Mouse (Mus musculus) testis, adult 2 months (tissue): Measurements from ENCODE around the gene Thbs3. TPM values are rescaled to one million over a fixed set of nuclear protein-coding genes. Genes with fewer than 3 reads are reported as not detected.
"Not testable (repeated sequence)": the region's sequence is repeated elsewhere in the genome, so short reads cannot be mapped to it uniquely, and the experiment has no call there.

Experiments used
- H3K27ac ChIP-seq: fragments of 200-500 bp; 2 replicates; pipeline ENCODE4 v1.5.1; 2012; ENCODE audit warnings: low read depth, low read length; ENCODE audit not compliant: control insufficient read depth, insufficient read depth
- H3K27me3 ChIP-seq: fragments of 200-500 bp; 2 replicates; pipeline ENCODE4 v1.6.1; 2012; ENCODE audit warnings: mild to moderate bottlenecking, low read length, moderate library complexity; ENCODE audit not compliant: control insufficient read depth, insufficient read depth
- H3K36me3 ChIP-seq: fragments of 200-500 bp; 2 replicates; pipeline ENCODE4 v1.6.1; 2012; ENCODE audit warnings: mild to moderate bottlenecking, low read length; ENCODE audit not compliant: control insufficient read depth, insufficient read depth
- H3K4me1 ChIP-seq: fragments of 200-500 bp; 2 replicates; pipeline ENCODE4 v1.6.1; 2012; ENCODE audit warnings: low read length; ENCODE audit not compliant: control insufficient read depth, insufficient read depth
- H3K4me3 ChIP-seq: fragments of 200-500 bp; 2 replicates; pipeline ENCODE4 v1.5.1; 2012; ENCODE audit warnings: low read depth, mild to moderate bottlenecking, low read length, moderate library complexity, mixed read lengths; ENCODE audit not compliant: control insufficient read depth
- CTCF ChIP-seq: fragments of 200-500 bp; IDR thresholded peaks from 2 replicates; pipeline ENCODE4 v1.5.1; 2012; ENCODE audit warnings: low read depth, mild to moderate bottlenecking, inconsistent platforms, low read length, moderate library complexity; ENCODE audit not compliant: control insufficient read depth, insufficient read depth, insufficient replicate concordance
- POLR2A ChIP-seq: fragments of 200-500 bp; IDR thresholded peaks from 2 replicates; pipeline ENCODE4 v1.6.1; 2012; ENCODE audit warnings: low read depth, mild to moderate bottlenecking, inconsistent platforms, low read length, moderate library complexity; ENCODE audit not compliant: control insufficient read depth
- polyA plus RNA-seq: library from polyadenylated mRNA; depleted of rRNA; stranded (reverse); fragments of >200 nt; gene quantifications from 2 replicates; pipeline ENCODE4 v1.2.3, GENCODE M21; 2012

The Thbs3 gene
- polyA plus RNA-seq, 1 experiment: 73.2 TPM

DNA sequence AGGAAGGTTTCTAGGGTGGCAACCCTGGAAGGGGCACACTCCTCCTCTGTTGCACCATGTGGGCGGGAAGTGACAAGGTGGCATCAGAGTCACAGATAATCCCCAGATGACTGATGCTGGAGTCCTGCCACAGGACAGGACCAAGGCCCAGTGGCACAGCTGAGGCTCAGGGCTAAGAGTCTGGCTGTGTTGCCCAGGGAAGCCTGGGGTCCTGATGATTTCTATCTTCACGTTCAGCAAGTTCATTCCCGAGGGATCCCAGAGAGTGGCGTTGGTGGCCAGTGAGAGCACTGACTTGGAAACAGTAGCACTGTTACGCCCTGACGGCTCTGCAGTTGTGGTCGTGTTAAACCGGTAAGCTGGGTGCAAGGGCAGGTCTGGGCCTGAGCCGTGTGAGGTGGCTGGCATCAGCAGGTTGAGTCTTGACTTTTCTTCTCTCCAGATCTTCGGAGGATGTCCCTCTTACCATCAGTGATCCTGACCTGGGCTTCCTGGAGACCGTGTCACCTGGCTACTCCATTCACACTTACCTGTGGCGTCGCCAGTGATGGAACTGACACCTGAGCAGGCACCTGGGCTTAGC, 6.8 kb upstream of the Thbs3 start:
- no peaks in the 10 kb centered on the region for H3K27me3 ChIP-seq
- H3K27ac ChIP-seq: no peak overlapping the region
- no peak overlapping the region for H3K4me3 ChIP-seq
- H3K36me3 ChIP-seq: no peaks in the 10 kb centered on the region; the same call in none of the 2 replicates
- TF ChIP-seq CTCF (no peak), POLR2A (no peak)
- H3K4me1 ChIP-seq: no peaks in the 10 kb centered on the region; the same call in 1 of the 2 replicates

DNA sequence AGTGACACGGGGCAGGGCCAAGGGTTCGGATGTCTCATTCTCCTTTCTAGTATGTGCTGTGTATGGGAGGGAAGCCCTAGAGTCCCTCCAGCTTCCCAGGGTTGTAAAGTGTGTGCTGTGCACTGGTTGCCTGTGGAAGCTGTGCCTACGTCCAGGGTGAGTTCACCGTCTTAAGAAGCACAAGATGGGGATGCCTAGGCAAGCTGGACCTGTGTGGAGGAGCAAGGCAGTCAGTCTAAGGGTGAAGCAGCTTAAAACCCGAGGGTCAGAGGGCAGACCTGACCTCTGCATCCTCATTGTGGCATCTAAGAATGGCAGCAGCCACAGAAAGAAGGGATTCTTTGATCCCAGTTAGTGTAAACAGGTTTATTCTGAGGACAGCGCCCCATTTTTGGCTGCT, 6.2 kb upstream of the Thbs3 start:
- TF ChIP-seq CTCF: no peak
- no peak for TF ChIP-seq POLR2A
- H3K4me1 ChIP-seq: no peaks in the 10 kb centered on the region; the same call in 1 of the 2 replicates
- H3K36me3 ChIP-seq: no peaks in the 10 kb centered on the region; the same call in none of the 2 replicates
- no peak overlapping the region for H3K4me3 ChIP-seq
- H3K27me3 ChIP-seq: no peaks in the 10 kb centered on the region
- H3K27ac ChIP-seq: no peak overlapping the region

DNA sequence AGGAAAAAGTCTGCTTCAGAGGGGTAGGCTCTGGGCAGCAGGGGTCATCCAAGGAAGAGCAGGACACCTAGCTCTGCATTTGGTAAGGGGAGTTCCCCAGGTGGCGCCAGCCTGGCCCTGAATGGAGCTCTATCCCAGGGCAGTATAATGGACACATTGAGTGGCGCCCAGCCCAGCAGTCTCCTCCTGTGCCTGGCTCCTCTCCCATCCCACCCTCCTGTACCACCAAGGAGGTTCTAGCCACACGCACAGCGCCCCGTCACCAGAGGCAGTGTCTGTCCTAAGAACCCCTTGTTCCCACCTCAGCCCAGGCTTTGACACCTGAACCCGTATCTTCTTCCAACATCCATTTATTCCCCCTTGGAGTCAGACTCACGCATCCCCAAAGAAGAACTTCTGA, 5.2 kb upstream of the Thbs3 start:
- Histone ChIP-seq H3K36me3 (no peaks in the 10 kb centered on the region; the same call in none of the 2 replicates), H3K27ac (no peak overlapping the region), H3K27me3 (no peaks in the 10 kb centered on the region), H3K4me3 (no peak overlapping the region), H3K4me1 (no peaks in the 10 kb centered on the region; the same call in 1 of the 2 replicates)
- TF ChIP-seq POLR2A (no peak), CTCF (no peak)

DNA sequence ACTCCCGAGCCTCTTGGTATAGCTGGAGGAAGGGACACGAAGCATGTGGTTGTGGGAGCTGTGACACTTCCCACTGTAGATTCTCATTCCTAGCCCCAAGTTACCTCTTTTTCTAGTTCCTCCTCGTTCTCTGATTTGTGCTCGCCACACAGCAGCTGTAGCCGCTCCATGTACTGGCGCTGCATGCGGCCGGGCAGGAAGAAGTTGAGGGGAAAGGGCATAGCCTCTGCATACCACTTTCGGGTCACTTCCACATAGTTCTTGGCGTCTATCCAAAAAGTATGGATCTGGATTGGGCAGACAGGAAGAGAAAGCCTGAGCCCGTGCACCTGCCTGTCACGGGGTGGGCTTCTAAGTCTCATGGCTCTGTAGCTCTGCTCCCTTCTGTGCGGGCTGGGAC, 4.8 kb upstream of the Thbs3 start:
- Histone ChIP-seq H3K4me1 (peaks cover 2% of the 10 kb centered on the region; the same call in 1 of the 2 replicates), H3K36me3 (no peaks in the 10 kb centered on the region; the same call in none of the 2 replicates), H3K27ac (no peak overlapping the region), H3K27me3 (no peaks in the 10 kb centered on the region), H3K4me3 (no peak overlapping the region)
- TF ChIP-seq CTCF (no peak), POLR2A (no peak)

DNA sequence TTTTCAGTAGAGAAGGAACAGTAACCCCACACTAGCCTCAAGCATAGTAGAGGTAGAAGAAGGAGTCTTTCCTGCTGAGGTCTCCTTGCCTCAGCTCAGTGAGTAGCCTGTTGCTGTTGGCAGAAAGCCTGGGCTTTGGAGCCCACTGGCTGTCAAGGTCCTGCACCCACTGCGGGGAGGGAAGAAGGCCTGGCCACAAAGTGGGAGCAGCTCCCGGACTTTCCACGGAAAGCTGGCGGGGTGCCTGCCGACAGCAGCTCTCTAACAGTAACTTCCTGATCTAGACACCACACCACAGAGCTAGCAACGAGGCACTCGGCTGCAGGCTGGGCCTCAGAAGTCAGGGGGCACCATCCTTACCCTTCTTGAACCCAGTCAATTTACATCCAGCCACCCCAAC, 4.2 kb upstream of the Thbs3 start:
- no peak overlapping the region for H3K4me3 ChIP-seq
- no peaks in the 10 kb centered on the region; the same call in none of the 2 replicates for H3K36me3 ChIP-seq
- TF ChIP-seq POLR2A: no peak
- no peak overlapping the region for H3K27ac ChIP-seq
- peaks cover 7% of the 10 kb centered on the region for H3K4me1 ChIP-seq
- H3K27me3 ChIP-seq: no peaks in the 10 kb centered on the region

DNA sequence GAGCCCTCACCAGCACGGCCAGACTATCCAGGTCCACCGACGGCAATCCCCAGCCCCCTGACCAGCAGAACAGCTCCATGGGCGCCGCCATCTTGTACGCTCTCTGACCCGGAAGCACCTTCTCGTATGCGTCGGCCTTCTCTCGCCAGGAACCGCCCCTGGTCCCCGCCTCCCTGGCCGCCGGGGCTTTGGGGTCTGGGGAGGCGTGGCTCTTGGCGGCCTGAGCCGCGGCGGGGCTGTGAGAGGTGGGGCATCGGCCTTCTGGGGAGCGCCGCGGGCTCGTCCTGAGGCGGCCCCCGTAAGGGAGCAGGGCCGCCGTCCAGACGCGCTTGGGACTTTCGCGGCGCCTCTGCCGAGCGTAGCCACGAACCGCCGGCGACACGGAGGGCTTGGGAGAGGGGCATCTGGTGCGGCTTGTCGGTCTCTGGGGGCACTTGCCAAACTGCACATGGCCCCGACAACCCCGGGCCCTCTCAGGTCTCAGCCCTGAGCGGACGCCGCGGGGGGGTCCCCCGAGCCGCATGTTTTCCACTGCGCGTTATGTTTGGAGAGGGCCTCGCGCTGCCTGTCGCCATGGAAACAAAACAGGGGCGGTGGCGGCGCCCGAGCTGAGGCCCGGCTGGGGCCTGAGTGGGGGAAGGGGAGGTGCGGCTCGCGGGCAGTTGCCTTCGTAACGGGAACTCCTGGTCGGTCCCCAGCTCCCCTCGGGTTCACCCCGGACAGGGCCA, 1.0 kb upstream of the Thbs3 start:
- TF ChIP-seq CTCF (no peak), POLR2A (peak; percentile 94)
- Histone ChIP-seq H3K27me3 (no peaks in the 10 kb centered on the region), H3K36me3 (no peaks in the 10 kb centered on the region; the same call in none of the 2 replicates), H3K4me3 (peak overlapping the region; percentile 93), H3K27ac (peak overlapping the region; percentile 94), H3K4me1 (peaks cover 13% of the 10 kb centered on the region)

DNA sequence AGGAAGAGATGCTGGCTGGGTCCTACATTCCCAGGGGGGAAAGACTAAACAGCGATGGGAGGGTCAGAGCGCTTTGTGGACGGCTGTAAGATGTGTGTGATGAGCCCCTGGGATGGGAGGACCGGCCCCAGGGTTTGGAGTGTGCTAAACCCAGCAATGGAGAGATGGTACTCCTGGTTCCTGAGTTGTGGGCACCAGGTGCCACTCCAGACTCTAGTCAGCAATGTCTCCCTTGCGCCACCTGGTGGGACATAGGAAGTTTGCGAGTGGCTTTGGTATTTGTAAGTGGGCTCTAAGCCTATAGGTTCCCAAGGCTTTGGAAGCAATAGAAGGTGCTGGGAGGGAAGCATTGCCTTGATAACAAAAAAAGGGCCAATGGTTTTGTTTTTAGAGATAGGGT, 873 bp downstream of the Thbs3 start:
- peak overlapping the region; percentile 93 for H3K4me3 ChIP-seq
- peaks cover 13% of the 10 kb centered on the region for H3K4me1 ChIP-seq
- no peaks in the 10 kb centered on the region for H3K27me3 ChIP-seq
- H3K36me3 ChIP-seq: no peaks in the 10 kb centered on the region
- H3K27ac ChIP-seq: no peak overlapping the region
- TF ChIP-seq POLR2A (no peak), CTCF (peak; percentile 74)

DNA sequence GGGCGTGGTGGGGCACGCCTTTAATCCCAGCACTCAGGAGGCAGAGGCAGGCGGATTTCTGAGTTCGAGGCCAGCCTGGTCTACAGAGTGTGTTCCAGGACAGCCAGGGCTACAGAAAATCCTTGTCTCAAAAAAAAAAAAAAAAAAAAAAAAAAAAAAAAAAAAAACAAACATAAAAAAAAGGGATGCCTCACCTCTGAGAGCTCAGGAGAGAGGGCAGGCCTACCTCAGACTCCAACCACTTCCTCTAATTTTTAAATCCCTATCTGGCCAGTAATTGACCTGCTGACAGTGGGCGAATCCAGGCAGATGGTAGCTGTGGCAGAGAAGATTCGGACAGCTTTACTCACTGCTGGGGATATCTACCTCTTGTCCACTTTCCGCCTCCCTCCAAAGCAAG, 1.4 kb downstream of the Thbs3 start:
- H3K4me1 ChIP-seq: peaks cover 13% of the 10 kb centered on the region
- not testable (repeated sequence) for H3K36me3 ChIP-seq, H3K27ac ChIP-seq, H3K27me3 ChIP-seq
- H3K4me3 ChIP-seq: peak overlapping the region; percentile 93
